Mouse (Mus musculus): Measurements from ENCODE around the gene Atg4b. TPM values are rescaled to one million over a fixed set of nuclear protein-coding genes. Genes with fewer than 3 reads are reported as not detected.
"Not testable (repeated sequence)": the region's sequence is repeated elsewhere in the genome, so short reads cannot be mapped to it uniquely, and the experiment has no call there.

The Atg4b gene
- total RNA-seq, 2 experiments from 2014 or later = 79.1 to 81.4 TPM

DNA sequence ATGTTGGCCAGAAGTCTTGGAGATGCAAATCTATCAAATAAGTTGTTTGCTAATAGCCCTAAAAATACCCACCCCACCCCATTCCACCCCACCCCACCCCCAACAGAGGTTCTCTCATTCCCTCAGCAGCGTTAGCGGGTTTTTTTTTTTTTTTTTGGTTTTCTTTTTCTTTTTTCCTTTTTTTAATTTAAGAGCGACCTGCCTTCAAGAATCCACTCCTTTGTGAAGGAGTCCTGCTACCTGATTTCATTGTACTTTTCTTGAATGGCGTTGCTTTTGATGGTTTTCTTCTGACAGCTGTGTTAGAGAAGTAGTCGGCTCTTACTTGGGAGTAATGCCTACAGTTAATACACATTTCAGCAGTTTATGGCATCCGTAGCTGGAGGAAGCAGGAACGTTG lies 4.3 kb downstream of the Atg4b start:
- no peak for DNase-seq (ENCODE audit: low spot score in 2 of 2)

DNA sequence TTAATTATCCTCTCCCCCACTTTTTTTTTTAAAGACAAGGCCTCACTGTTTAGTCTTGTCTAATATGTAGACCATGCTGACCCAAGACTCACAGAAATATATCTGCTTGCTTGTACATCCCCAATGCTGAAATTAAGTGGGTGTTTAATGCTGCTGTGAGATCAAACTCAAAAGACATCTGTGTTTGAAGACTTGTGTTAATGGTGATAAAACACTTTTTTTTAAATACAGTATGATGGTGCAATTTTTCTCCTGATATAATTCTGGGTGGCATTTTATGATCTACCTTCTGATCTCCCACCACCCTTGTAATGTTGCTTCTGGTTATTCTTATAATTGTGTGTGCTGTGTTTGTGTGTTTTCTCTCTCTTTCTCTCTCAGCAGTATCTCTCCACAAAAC lies 4.9 kb downstream of the Atg4b start:
- DNase-seq (ENCODE audit: low spot score in 2 of 2) = no peak

DNA sequence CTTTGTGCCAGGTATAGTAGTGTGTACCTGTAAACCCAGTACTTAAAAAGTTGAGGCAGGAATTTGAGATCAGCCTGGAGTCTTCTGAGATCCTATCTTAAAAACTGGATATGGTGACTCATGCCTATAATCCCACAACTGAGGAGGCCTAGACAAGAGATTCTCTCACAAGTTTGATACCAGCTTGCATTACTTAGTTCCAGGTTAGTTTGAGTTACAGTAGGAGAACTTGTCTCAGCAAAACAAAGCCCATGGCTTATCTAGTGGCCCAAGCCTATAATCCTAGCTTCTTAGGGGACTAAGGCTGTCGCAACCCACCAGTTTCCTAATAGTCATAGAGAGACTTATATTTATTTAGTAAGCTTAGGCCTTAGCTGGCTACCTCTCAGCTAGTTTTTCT lies 8.8 kb downstream of the Atg4b start:
- no peak for DNase-seq (ENCODE audit: low spot score in 2 of 2)

DNA sequence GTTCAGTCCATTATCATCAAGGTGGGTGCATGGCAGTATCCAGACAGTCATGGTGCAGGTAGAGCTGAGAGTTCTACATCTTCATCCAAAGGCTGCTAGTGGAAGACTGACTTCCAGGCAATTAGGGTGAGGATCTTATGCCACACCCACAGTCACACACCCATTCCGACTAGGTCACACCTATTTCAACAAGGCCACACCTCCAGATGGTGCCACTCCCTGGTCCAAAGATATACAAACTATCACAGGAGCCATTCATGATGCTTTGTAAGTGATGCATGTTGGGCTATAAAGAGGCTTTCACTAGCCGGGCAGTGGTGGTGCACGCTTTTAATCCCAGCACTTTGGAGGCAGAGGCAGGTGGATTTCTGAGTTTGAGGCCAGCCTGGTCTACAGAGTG lies 12.2 kb downstream of the Atg4b start:
- DNase-seq (ENCODE audit: low spot score in 2 of 2) = not testable (repeated sequence)

DNA sequence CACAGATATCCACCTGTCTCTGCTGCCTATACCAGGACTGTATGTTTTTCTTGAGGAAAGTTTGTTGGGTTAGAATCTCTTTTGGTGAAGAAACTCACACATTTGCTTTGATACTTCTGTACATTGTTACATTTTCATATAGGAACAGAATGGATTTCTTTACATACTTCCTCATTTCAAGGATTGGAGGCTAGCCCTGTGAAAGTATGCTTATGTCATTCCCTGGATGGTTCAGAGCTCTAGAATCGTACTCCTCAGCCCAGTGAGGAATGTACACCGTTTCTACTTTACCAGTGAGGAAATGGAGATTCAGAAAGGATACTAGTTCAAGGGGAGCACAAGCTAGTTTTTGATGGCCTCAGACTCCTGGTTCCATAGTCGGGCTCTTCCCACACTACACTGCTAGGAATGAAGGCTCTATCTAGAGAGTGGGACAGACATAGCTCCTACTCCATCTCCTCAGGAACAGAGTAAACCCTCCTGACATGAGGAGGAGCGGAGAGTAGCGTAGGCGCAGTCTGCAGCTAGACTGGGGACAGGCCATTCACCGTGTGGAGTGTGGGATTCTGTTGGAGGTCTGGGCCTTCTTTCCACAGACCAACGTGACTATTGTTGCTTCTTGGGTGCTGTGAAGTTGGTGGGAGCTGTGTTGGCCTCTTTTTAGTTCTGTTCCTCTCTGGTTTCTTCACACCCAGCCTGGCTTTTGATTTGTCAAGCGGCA lies 13.7 kb downstream of the Atg4b start:
- no peak for DNase-seq (ENCODE audit: low spot score in 2 of 2)

DNA sequence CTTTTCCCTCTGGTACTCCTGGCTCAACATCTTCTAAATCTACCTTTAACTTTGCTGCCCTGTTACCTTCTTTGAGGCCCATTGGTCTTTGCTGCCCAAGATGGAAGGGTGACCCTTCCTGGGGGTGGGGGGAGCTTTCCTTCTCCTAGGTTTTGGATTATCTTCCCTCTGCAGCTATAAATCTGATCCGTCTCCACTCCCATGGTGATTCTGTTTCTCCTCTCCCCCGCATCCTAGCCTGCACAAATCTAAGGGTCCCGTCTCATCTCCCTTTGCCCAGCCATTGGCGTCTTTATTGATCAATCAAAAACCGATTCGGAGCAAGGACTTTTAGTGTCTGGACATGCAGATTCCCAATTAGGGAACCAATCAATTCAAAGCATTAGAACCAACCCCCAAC lies 16.3 kb downstream of the Atg4b start:
- no peak for DNase-seq (ENCODE audit: low spot score in 2 of 2)

DNA sequence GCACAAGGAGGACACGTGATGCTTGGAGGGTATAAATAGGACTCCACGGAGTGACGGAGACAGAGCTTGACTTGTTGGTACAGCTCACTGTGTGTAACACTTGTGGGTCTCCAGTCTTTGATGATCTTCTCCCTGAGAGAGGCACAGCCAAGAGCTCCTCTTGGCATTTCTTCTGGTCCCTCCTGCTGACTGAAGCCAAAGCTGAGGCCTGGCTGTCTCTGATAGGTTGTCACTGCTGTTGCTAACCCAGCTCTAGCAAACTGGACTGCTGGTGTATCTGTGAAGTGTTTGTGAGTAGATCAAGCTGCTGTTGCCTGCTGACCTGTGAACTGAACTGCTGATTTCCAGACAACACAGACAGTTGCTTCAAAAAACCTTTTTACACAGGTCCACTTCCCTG lies 18.6 kb downstream of the Atg4b start:
- DNase-seq (ENCODE audit: low spot score in 2 of 2) = no peak

DNA sequence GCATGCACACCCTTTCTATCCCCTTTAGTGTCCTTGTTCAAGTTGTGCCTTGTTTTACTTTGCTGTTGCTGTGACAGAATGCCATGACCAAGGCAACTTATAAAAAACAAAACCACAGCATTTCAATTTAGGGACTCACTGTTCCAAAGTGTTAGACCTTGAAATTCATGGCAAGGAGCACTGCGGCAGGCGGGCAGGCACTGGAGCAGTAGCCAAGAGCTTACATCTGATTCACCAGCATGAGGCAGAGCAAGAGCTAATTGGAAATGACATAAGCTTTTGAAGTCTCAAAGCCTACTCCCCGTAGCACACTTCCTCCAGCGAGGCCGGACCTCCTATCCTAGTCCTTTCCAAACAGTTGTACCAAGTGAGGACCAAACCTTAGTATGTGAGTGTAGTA lies 25.4 kb downstream of the Atg4b start:
- DNase-seq (ENCODE audit: low spot score in 2 of 2) = no peak

DNA sequence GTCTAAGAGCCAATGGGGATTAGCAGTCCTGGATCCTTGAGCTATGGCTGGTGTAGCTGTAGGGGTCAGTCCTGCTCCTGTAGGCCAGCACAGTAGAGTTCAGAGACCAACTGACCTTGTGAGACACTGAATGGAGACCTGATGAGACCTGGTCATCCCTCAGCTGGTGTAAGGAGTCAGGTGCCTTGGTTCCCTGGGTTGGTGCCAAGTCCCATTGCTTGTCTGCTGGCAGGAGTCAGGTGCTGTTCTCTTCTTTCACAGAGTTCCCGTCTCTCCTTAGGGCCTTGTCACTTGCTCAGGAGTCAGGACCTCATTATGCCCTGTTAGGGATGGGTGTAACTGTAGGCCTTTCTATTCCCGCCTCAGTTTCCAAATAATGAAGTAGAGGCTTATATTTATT lies 35.6 kb downstream of the Atg4b start:
- DNase-seq (ENCODE audit: low spot score in 2 of 2) = no peak

DNA sequence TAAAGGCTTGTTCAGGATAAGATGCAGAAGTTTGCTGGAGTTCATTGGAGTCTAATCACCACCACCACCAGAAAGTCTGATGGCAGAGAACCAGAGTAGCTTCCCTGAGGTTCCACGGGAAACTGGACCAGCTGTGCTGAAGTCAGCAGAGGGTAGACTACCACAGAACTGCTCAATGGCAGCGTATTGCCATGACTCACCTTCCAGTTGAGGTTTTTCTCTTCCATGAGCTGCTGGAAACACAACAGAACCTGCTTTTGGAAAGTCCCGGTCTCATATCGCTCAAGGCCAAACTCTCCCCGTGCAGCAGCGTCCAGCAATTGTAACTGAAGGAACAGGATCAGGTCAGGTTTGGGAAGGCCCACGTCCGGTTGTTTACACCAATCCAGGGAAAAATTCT lies 43.2 kb downstream of the Atg4b start:
- no peak for DNase-seq (ENCODE audit: low spot score in 2 of 2)

DNA sequence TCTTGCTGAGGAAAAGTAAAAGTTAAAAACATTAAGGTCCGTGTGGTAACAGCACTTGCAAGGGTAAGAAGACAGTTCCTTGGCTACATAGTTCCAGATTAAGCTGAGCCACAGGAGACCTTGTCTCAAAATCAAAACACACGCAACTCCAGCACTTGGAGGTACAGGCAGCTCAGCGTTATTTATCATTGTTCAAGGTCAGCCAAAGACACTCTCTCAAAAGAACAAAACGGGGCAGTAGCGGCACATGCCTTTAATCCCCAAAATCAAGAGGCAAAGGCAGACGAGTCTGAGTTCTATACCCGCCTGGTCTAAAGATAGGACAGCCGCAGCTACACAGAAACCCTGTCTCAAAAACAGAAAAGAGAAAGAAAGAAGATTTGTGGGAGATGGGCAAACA lies 44.6 kb downstream of the Atg4b start:
- DNase-seq (ENCODE audit: low spot score in 2 of 2) = no peak

DNA sequence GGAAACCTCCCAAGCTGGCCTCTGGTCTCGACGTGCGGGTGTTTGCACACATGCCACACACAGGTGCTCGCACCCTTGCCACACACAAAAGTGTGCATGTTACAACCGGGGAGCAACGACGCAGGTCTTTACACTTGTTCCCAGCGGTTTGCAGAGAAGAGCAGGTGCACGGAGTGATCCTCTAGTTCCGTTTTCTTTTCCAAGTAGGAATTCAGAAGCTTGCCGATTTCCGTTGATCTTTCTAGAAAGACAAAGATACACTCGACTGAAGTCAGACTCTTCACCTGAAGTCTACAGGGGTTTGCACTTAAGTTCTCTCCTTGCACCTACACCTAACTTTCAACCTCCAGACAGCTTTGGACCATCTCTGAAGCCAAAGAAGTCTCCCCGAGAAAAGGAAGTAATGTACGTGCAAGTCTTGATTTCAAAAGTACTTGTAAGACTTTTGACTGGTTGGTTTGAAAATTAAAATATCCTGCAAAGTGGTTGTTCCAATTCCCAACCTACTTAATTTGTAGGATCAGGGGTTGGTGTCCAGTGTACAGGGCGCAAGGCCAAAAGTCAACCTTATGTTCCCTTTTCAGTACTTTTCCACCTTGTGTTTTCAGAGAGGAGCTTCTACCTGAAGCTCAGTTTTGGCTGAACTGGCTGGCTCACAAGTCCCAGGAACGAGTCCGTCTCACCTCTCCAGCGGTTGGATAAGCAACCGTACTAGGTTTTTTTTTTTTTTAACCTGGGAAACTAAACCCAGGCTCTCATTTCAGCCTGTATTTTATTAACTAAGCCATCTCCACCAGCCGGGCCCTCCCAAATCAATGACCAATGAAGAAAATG lies 49.6 kb downstream of the Atg4b start:
- DNase-seq (ENCODE audit: low spot score in 2 of 2) = no peak

DNA sequence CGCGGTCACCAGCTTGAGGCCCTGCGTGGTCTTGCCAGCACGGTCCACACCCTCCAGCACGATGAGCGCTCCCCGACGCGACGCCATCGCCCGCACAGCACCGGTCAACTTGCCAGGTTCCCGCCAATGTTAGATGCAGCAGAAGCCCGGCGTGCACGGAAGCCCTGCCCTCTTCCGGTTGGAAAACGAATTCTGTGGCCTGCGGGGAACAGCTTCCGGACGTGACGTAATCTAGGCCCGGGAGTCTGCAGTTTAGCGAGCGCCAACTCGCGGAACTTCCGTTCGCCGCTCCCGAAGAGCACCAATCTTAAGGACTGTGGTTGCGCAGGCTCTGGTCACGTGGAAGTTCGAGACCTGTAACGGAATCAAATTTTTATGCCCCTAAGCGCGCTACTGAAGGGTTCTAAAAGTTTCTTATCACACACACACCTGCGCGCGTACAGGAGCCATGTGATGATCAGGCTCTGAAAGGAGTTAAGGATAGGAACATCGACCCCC lies 50.5 kb downstream of the Atg4b start, which contains the start of gene Dtymk:
Dtymk (minus strand) TSS at position 194 of the 498 bp plus-strand sequence.
- DNase-seq (ENCODE audit: low spot score in 2 of 2) = peak; percentile 93 to 95

DNA sequence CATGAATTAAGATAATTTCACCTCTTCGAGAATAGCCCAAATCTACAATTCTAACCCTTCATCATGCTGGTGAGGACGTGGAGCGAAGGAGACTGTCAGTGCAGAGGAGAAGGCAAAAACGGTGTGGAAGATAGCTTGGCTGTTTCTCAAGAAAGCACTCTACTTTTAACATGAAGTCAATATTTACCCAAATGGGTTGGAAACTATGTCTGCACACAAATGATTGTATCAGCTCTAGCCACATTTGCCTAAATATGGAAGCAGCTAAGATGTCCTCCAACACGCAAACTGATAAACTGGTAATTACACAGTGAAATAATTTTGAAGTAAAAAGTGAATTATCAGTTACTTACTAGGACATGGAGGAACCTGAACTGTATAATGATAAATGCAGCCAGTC lies 51.5 kb downstream of the Atg4b start:
- no peak for DNase-seq (ENCODE audit: low spot score in 2 of 2)

DNA sequence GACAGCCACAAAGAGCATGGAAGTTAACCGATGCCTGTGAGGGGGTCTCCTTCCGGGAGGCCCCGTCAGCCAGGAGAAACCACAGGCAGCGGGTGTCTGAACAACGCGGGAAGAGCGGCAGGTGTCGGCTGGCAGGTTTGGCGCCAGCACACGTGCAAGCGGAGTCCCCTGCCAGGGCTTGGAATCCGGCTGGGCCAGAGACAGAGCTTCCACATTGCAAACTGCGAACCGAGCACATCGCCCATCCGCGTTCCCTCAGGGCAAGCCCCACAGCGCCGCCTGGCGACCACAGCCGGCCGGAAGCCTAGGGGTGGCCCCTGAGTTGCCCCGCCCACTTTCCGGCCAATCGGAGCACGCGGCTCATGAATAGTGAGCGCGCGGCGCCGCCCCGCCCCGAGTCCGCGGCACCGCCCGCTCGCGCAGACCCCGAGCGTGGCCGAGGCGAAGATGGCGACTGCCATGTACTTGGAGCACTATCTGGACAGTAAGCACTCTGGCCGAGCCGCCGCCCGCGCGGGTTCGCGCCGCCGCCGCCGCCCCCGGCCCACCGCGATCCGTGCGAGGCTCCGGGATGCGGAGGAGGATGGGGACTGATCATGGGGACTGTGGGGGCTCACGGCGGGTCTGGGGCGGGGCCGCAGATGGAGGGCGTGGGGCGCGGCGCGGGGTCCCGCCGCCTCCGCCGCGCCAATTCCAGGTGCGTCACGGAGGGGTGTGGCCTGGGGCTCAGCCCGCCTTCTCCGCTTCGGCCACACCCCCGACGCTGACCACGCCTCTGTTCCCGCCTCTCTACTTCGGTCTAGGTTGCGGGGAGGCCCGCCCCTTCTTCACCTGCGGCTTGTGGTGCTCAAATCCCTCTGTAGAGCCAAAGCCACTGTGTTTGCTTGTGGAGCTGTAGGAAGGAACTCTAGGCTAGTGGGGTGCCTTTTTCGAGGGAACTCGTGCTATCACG lies 52.5 kb downstream of the Atg4b start, which contains the start of gene Ing5:
Ing5 (plus strand) TSS at position 410 of the 952 bp plus-strand sequence.
- peak; percentile 99 to 100 for DNase-seq (ENCODE audit: low spot score in 2 of 2)

DNA sequence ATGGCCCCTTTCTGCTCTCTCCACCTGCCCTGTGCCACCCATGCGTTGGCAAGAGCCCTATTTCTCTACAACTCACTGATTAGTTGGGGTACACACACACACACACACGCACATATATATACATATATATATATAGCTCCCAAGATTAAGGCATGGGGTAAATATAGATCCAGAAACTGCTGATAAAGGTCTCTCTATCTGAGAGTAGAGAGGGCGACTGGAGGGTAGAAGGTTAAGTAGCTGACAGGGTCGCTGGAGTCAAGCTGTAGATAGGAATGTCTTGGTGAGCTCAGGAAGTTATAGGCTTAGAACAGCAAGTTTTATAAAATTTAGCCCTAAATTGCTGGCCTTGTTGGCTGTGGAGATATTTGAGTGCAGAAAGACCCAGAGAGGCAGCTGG lies 53.5 kb downstream of the Atg4b start:
- DNase-seq (ENCODE audit: low spot score in 2 of 2) = no peak

DNA sequence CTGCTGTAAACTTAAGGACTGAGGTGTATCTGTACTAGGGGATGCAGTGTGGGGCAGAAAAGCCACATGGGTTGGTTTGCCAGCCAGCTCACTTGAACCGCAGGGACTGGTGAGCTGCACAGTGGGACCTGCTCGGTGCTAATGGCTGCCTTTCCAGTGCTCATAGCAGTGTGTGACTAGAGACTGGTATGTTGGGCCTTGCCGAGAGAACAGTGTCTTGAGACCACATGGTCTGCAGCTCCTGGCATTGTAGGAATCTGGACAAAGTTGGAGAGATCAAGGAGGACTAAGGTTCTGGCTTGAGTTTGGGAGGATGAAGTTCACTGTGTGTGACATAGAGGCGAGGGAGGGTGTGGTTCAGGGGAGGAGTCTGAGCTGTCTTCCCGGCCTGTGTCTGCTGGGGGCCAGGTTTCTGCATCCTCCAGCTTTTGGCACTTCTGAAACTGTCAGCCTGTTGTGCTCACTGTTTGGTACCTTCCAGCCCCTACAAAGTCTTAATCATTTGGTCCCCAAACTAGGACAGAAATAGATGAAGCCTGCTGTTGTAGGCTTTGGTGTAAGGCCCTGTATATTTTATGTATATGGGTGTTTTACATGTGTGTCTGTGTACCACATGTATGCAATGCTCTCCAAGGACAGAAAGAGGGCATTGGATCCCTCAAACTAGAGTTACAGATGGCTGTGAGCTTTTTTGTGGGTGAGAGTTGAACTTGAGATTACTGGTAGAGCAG lies 54.1 kb downstream of the Atg4b start:
- DNase-seq (ENCODE audit: low spot score in 2 of 2) = no peak

DNA sequence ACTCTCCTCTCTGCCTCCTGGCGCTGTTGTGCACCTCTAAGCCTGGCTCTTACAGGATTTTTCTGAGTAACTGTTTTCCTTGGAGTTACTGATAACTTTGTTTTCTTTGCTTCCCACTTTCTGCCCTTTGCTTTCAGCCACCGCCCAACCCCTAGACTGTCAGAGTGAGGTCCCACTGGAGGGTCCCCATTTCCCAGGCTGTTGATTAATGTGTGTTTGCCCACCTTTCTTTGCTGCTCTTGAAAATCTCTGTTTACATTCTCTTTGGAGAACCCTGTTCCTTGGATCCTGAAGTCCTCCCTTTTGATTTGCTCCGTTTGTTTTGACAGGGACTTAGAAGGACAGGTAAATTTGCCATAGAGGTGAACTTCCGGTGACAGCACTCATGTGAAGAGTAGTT lies 57.6 kb downstream of the Atg4b start:
- no peak for DNase-seq (ENCODE audit: low spot score in 2 of 2)

DNA sequence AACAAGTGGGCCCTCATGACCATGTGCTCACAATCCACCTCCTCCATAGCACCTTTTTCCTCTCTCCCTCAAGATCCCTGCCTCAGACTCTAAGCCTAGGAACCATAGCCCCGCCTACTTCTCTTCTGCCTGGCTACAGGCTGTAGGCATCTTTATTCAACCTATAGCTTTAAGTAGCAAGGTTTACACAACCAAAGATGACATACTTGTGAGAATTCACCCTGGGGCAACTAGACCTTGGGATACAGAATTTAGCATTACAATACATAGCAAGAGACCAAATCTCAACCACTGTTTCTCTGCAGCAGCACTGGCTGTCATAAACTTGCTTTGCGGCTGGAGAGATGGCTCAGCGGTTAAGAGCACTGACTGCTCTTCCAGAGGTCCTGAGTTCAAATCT lies 58.7 kb downstream of the Atg4b start:
- no peak for DNase-seq (ENCODE audit: low spot score in 2 of 2)

DNA sequence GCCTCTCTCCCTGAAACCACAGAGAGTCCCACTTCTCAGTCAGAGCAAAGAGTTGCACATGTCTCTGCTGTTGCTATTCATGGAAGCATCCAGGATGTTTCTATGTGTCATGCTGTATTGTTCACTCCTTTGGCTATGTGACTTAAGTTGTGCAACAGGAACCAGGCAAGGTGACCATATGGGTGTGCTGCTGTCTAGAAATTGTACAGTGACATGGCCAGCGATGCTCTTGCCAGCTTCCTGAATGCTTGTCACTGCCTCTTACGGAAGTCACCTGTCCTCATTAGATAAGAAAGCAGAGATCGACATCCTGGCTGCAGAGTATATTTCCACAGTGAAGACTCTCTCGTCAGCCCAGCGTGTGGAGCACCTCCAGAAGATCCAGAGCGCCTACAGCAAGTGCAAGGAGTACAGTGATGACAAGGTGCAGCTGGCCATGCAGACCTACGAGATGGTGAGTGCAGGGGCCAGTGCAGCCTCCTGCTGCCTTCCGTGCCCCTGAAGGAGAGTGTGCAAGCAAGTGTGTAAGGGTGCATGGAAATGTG lies 60.3 kb downstream of the Atg4b start:
- no peak for DNase-seq (ENCODE audit: low spot score in 2 of 2)

All from layer of hippocampus, adult 18-20 months (tissue).